Comparison of ENCODE assay signal across 23 mouse cellular contexts in genomic region chr7:78653686-78654085, GRCm38 (mm10).
DNase-seq lines count a peak whose midpoint lies in the region; ATAC-seq lines count a peak whose summit lies in the region.
"Had no signal": no experiment of that assay in that cellular context is flagged by ENCODE, and none has a peak within 500 bp of the region (broad histone marks: within the 10 kb centered on the region; RNA-seq: fewer than 3 reads in every experiment).

No protein-coding gene starts in this region.

- 42% methylated on average over 4 of the region's 4 CpGs for WGBS in hindbrain, embryonic 14.5 days
- 32% methylated on average over 4 of the region's 4 CpGs for WGBS in hindbrain, embryonic 13.5 days
- WGBS in heart, embryonic 12.5 days = 20% methylated on average over 4 of the region's 4 CpGs

- H3K27me3 ChIP-seq in hindbrain, embryonic 14.5 days (ENCODE audit: control insufficient read depth, insufficient read depth, low read length) = no peaks in the 10 kb centered on the region
- no peaks in the 10 kb centered on the region for H3K27me3 ChIP-seq in hindbrain, embryonic 13.5 days
- H3K27me3 ChIP-seq in heart, embryonic 12.5 days (replicated peaks) = no peaks in the 10 kb centered on the region; the same call in 1 of the 2 replicates
- H3K27me3 ChIP-seq: intestine, embryonic 15.5 days; liver, embryonic 15.5 days; midbrain, embryonic 12.5 days; Patski; stomach, embryonic 15.5 days had no signal

- 0 out of 2 replicates have a peak, but pooled peaks have one; percentile 19 for ATAC-seq in hindbrain, embryonic 14.5 days (ENCODE audit: low FRiP score)
- no peak for ATAC-seq in hindbrain, embryonic 13.5 days (ENCODE audit: low FRiP score)
- no peak for ATAC-seq in heart, embryonic 12.5 days (ENCODE audit: insufficient number of reproducible peaks, low FRiP score)
- ATAC-seq: activated CD4-positive, CD25-positive, alpha-beta regulatory T cell, adult 4 months; intestine, embryonic 15.5 days; lung, postnatal 0 days; Patski had no signal

- DNase-seq in hindbrain, embryonic 14.5 days (ENCODE audit: low spot score) = no peak
- DNase-seq in testis, postnatal 10 days (ENCODE audit: low spot score) = peak; percentile 47
- no peak for DNase-seq in testis, postnatal 14 days (ENCODE audit: low spot score)
- DNase-seq in thymus, adult 18-20 months = peak; percentile 10 to 17
- peak; percentile 79 for DNase-seq in thymus, postnatal 4 days
- no peak for DNase-seq in frontal cortex, adult 2 months (ENCODE audit: extremely low spot score in 1 of 2, low spot score in 1 of 2)
- DNase-seq: adrenal gland, postnatal 25 days; cerebellum, adult 18-20 months; gastrocnemius, postnatal 14 days; kidney, adult 9 months; kidney, postnatal 36 days; right cerebral cortex, postnatal 25 days had no signal

- H3K4me3 ChIP-seq in hindbrain, embryonic 14.5 days (replicated peaks; ENCODE audit: low read length) = no peak overlapping the region
- no peak overlapping the region for H3K4me3 ChIP-seq in hindbrain, embryonic 13.5 days
- no peak overlapping the region for H3K4me3 ChIP-seq in heart, embryonic 12.5 days
- H3K4me3 ChIP-seq: embryonic facial prominence, embryonic 10.5 days; hindbrain, embryonic 10.5 days; intestine, embryonic 15.5 days; liver, embryonic 15.5 days; midbrain, embryonic 12.5 days; stomach, embryonic 15.5 days had no signal

- H3K4me2 ChIP-seq in hindbrain, embryonic 14.5 days (replicated peaks) = no peak overlapping the region
- H3K4me2 ChIP-seq in hindbrain, embryonic 13.5 days = no peak overlapping the region
- H3K4me2 ChIP-seq in heart, embryonic 12.5 days = no peak overlapping the region
- H3K4me2 ChIP-seq: intestine, embryonic 15.5 days; liver, embryonic 15.5 days; midbrain, embryonic 12.5 days; stomach, embryonic 15.5 days had no signal

- H3K27ac ChIP-seq in hindbrain, embryonic 14.5 days = no peak overlapping the region
- no peak overlapping the region for H3K27ac ChIP-seq in hindbrain, embryonic 13.5 days
- H3K27ac ChIP-seq in heart, embryonic 12.5 days (ENCODE audit: poor library complexity, severe bottlenecking) = no peak overlapping the region
- H3K27ac ChIP-seq: embryonic facial prominence, embryonic 10.5 days; hindbrain, embryonic 10.5 days; intestine, embryonic 15.5 days; liver, embryonic 15.5 days; midbrain, embryonic 12.5 days; stomach, embryonic 15.5 days had no signal

- no peaks in the 10 kb centered on the region for H3K4me1 ChIP-seq in hindbrain, embryonic 14.5 days (replicated peaks; ENCODE audit: control insufficient read depth, insufficient read depth, low read length)
- H3K4me1 ChIP-seq in hindbrain, embryonic 13.5 days (replicated peaks) = peaks cover 12% of the 10 kb centered on the region
- no peaks in the 10 kb centered on the region for H3K4me1 ChIP-seq in heart, embryonic 12.5 days (replicated peaks)
- H3K4me1 ChIP-seq: intestine, embryonic 15.5 days; liver, embryonic 15.5 days; stomach, embryonic 15.5 days had no signal

- H3K9ac ChIP-seq in hindbrain, embryonic 14.5 days = no peak overlapping the region
- H3K9ac ChIP-seq in hindbrain, embryonic 13.5 days = no peak overlapping the region
- H3K9ac ChIP-seq in heart, embryonic 12.5 days = no peak overlapping the region
- H3K9ac ChIP-seq: intestine, embryonic 15.5 days; liver, embryonic 15.5 days; midbrain, embryonic 12.5 days; stomach, embryonic 15.5 days had no signal

- no peaks in the 10 kb centered on the region for H3K36me3 ChIP-seq in hindbrain, embryonic 14.5 days (replicated peaks; ENCODE audit: control insufficient read depth, insufficient read depth)
- no peaks in the 10 kb centered on the region for H3K36me3 ChIP-seq in hindbrain, embryonic 13.5 days
- H3K36me3 ChIP-seq in heart, embryonic 12.5 days = no peaks in the 10 kb centered on the region
- H3K36me3 ChIP-seq: embryonic facial prominence, embryonic 10.5 days; hindbrain, embryonic 10.5 days; intestine, embryonic 15.5 days; liver, embryonic 15.5 days; midbrain, embryonic 12.5 days; stomach, embryonic 15.5 days had no signal

- H3K9me3 ChIP-seq in hindbrain, embryonic 14.5 days (ENCODE audit: control insufficient read depth, low read length) = no peaks in the 10 kb centered on the region
- H3K9me3 ChIP-seq in hindbrain, embryonic 13.5 days = no peaks in the 10 kb centered on the region
- no peaks in the 10 kb centered on the region for H3K9me3 ChIP-seq in heart, embryonic 12.5 days (replicated peaks)
- H3K9me3 ChIP-seq: embryonic facial prominence, embryonic 10.5 days; hindbrain, embryonic 10.5 days; intestine, embryonic 15.5 days; liver, embryonic 15.5 days; midbrain, embryonic 12.5 days; stomach, embryonic 15.5 days had no signal

Comparison
In these comparisons a context has a peak if more than half of its experiments do, and no peak if none do; other contexts are left out.
1. DNase-seq: peak in testis, postnatal 10 days (single experiment), thymus, adult 18-20 months (2 of 2) and thymus, postnatal 4 days (single experiment); none in hindbrain, embryonic 14.5 days (single experiment), testis, postnatal 14 days (single experiment) and frontal cortex, adult 2 months (0 of 2).